Mouse (Mus musculus): ENCODE measurements around the gene Stk32b. TPM values are rescaled to one million over a fixed set of nuclear protein-coding genes. Genes with fewer than 3 reads are reported as not detected.

Stk32b gene
- total RNA-seq, 2 experiments from 2014 or later: not detected

- intact Hi-C loops (cut with DNase I): no loop called here
- DNase-seq: no peak
These were observed 46.2 kb downstream of the Stk32b start for GRCm38 (mm10) chr5:37670781-37671180.

- DNase-seq: no peak
- intact Hi-C loops (cut with DNase I): no loop called here
These were observed 52.0 kb downstream of the Stk32b start for GRCm38 (mm10) chr5:37664962-37665361.

- no peak for DNase-seq
- intact Hi-C loops (cut with DNase I): no loop called here
These were observed 57.8 kb downstream of the Stk32b start for GRCm38 (mm10) chr5:37659177-37659576.

- DNase-seq: no peak
- intact Hi-C loops (cut with DNase I): no loop called here
These were observed 59.2 kb downstream of the Stk32b start for GRCm38 (mm10) chr5:37657741-37658140.

GRCm38 (mm10) chr5:37655208-37655607, 61.8 kb downstream of the Stk32b start:
- DNase-seq: no peak
- intact Hi-C loops (cut with DNase I): no loop called here

GRCm38 (mm10) chr5:37650681-37651211, 66.2 kb downstream of the Stk32b start:
- no peak for DNase-seq
- intact Hi-C loops (cut with DNase I): no loop called here

GRCm38 (mm10) chr5:37650089-37650601, 66.8 kb downstream of the Stk32b start:
- intact Hi-C loops (cut with DNase I): no loop called here
- no peak for DNase-seq

GRCm38 (mm10) chr5:37644082-37644481, 72.9 kb downstream of the Stk32b start:
- DNase-seq: no peak
- intact Hi-C loops (cut with DNase I): no loop called here

- intact Hi-C loops (cut with DNase I): no loop called here
- no peak for DNase-seq
These were observed 74.5 kb downstream of the Stk32b start for GRCm38 (mm10) chr5:37642486-37642885.

- intact Hi-C loops (cut with DNase I): no loop called here
- no peak for DNase-seq
These were observed 82.2 kb downstream of the Stk32b start for GRCm38 (mm10) chr5:37634791-37635190.

GRCm38 (mm10) chr5:37627437-37628163, 89.4 kb downstream of the Stk32b start:
- no peak for DNase-seq
- intact Hi-C loops (cut with DNase I): no loop called here

GRCm38 (mm10) chr5:37611874-37612273, 105.1 kb downstream of the Stk32b start:
- no peak for DNase-seq
- intact Hi-C loops (cut with DNase I): no loop called here

- intact Hi-C loops (cut with DNase I): no loop called here
These were observed 117.4 kb downstream of the Stk32b start for GRCm38 (mm10) chr5:37599566-37599965.

GRCm38 (mm10) chr5:37598271-37598670, 118.7 kb downstream of the Stk32b start:
- no peak for DNase-seq
- intact Hi-C loops (cut with DNase I): no loop called here

More at GRCm38 (mm10) chr5:37599566-37599965, 117.4 kb downstream of the Stk32b start:
- no peak for DNase-seq

GRCm38 (mm10) chr5:37592411-37592810, 124.6 kb downstream of the Stk32b start:
- DNase-seq: no peak
- intact Hi-C loops (cut with DNase I): no loop called here

GRCm38 (mm10) chr5:37587861-37588260, 129.1 kb downstream of the Stk32b start:
- no peak for DNase-seq
- intact Hi-C loops (cut with DNase I): no loop called here

GRCm38 (mm10) chr5:37586071-37586470, 130.9 kb downstream of the Stk32b start:
- intact Hi-C loops (cut with DNase I): no loop called here

GRCm38 (mm10) chr5:37575427-37575826, 141.5 kb downstream of the Stk32b start:
- no peak for DNase-seq
- intact Hi-C loops (cut with DNase I): no loop called here

More at GRCm38 (mm10) chr5:37586071-37586470, 130.9 kb downstream of the Stk32b start:
- DNase-seq: no peak

GRCm38 (mm10) chr5:37557274-37557815, 159.6 kb downstream of the Stk32b start:
- no peak for DNase-seq
- intact Hi-C loops (cut with DNase I): no loop called here

- DNase-seq: no peak
- intact Hi-C loops (cut with DNase I): no loop called here
These were observed 162.7 kb downstream of the Stk32b start for GRCm38 (mm10) chr5:37554231-37554630.

GRCm38 (mm10) chr5:37551649-37552048, 165.3 kb downstream of the Stk32b start:
- no peak for DNase-seq
- intact Hi-C loops (cut with DNase I): no loop called here
